Mouse (Mus musculus): ENCODE measurements around the gene Uhrf1.
"Not testable (repeated sequence)": the region's sequence is repeated elsewhere in the genome, so short reads cannot be mapped to it uniquely, and the experiment has no call there.

The Uhrf1 gene

DNA sequence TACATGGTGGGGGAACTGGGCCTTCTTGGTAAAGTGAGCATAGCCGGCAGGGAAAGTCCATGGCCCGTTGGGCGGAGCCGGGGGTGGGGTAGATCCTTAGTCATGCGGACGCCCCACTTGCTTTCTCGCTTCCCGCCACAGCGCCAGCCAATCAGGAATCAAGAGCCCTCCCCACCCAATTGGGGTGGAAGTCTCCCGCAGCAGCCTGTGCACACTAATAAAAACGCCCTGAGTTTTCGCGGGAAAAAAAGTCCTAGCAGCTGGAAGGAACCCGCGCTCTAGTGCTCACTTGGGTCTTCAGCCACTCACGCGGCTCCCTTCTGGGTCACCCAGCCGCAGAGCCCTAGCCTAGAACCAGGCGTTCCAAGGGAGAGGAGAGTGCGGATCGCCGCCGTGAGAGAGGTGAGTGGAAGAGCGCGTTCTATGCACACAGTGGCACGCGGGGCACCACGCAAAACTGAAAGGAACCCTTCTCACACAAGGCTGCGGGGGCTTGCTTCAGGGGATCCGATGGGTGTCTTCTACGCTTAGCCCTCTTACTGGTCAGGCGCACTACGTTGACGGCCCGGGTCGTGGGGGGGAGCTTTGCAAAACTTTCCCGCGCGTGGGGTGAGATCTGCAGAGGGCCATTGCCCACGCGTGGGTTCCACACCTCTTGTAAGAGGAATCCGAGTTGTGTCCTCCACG is at the start of gene Uhrf1:
TSS of gene Uhrf1 (plus strand) at position 162 of the 687 bp plus-strand sequence.
- DNase-seq (ENCODE audit: low read depth, low spot score) = no peak

DNA sequence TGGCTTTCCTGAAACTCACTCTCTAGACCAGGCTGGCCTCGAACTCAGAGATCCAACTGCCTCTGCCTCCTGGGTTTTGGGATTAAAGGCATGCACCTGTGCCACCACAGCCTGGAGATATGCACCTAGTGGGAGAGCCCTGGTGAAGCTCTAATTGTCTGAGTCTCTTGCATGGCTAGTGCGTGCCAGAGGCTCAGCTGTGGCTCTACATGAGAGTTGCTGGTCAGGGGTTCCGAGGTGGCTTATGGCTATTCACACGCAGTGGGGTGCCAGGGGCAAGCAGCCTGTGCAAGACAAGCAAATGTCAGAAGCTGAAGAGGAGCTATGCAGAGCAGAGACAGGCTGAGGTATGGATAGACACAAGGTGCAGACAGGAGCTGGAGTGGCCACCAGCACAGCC is 48.4 kb upstream of the Uhrf1 start:
- no peak for DNase-seq (ENCODE audit: low read depth, low spot score)

DNA sequence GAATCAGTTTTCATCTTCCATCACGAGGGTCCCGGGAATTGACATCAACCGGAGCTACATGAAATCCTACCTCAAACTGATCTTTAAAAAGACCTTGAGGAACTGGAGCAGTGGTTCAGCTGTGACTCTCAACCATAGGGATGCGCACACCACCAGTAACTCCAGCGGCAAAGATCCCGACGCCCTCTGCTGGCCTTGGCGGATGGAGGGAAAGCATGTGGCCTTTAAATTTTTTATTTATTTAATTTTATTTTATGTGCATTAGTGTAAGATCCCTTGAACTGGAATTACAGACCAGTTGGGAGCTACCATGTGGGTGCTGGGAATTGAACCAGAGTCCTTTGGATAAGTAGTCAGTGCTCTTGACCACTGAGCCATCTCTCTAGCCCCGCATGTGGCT is 47.7 kb upstream of the Uhrf1 start:
- DNase-seq (ENCODE audit: low read depth, low spot score) = no peak

DNA sequence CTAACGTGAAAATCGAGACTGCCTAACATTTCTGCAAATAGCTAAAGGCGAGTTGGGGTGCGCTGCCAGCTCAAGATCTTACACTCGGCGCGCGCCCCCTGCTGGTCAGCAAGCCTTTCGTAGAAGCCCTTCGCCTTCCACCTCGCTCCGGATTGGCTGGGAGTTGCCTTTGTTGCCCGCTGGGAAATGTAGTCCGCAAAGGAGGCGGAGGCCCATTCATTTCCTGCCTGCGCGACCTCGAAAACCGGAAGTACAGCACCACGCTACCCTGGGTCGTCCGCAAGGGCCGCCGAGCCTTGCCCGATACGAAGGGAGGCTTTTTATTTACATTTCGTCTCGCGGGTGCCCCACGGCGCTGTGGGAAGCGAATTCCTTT is 47.3 kb upstream of the Uhrf1 start:
- DNase-seq (ENCODE audit: low read depth, low spot score) = peak; percentile 99

DNA sequence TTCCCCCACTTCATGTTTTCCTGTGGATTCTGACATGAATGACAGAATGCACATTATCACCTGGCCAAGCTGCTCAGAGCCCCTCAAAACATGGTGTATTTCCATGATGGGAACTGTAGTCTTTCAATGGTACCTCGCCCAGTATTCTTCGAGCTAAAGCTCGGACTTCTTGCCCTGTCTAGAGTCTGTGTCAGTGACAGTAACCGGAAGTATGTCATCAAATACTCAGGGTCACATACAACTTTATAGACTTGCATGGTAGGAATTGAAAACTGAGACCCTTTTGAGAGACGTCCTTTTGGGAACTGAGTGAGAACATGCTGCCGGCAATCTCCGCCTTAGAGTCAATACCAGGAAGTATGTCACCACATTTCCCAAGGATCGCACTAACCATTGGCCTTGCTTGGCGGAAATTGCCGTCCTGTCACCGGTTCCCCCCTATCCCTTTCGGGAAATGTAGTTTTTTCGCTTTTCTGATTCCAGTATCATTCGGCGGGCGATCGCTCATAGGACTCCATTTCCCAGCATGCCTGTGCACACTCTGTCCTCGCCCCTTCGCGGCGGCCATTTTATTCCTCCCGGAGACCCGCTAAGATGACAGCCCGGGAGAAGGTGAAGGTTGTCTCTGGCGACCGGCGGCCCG is 46.8 kb upstream of the Uhrf1 start, which contains the start of gene Fem1a:
TSS of gene Fem1a (plus strand) at position 572 of the 643 bp plus-strand sequence.
- DNase-seq (ENCODE audit: low read depth, low spot score) = peak; percentile 99

DNA sequence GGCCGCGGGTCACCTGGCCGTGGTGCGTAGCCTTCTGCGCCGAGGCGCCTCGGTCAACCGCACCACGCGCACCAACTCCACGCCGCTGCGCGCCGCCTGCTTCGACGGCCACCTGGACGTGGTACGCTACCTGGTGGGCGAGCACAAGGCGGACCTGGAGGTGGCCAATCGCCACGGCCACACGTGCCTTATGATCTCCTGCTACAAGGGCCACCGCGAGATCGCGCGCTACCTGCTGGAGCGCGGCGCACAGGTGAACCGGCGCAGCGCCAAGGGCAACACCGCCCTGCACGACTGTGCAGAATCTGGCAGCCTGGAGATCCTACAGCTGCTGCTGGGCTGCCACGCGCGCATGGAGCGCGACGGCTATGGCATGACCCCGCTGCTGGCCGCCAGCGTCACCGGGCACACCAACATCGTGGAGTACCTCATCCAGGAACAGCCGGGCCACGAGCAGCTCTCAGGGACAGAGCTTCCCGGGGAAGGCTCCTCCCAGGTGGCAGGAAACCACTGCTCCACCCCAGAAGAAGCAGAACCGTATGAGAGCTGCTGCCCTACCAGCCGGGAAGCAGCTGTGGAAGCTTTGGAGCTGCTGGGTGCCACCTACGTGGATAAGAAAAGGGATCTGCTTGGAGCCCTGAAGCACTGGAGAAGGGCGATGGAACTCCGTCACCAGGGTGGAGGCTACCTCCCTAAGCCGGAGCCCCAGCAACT is 45.8 kb upstream of the Uhrf1 start:
- DNase-seq (ENCODE audit: low read depth, low spot score) = no peak

DNA sequence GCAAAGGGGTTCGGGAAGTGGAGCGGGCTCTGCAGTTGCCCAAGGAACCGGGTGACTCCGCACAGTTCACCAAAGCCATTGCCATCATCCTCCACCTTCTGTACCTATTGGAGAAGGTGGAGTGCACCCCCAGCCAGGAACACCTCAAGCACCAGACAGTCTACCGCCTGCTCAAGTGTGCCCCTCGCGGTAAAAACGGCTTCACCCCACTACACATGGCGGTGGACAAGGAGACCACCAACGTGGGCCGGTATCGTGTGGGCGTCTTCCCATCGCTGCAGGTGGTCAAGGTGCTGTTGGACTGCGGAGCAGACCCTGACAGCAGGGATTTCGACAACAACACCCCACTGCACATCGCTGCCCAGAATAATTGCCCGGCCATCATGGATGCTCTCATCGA is 44.9 kb upstream of the Uhrf1 start:
- not testable (repeated sequence) for DNase-seq (ENCODE audit: low read depth, low spot score)

DNA sequence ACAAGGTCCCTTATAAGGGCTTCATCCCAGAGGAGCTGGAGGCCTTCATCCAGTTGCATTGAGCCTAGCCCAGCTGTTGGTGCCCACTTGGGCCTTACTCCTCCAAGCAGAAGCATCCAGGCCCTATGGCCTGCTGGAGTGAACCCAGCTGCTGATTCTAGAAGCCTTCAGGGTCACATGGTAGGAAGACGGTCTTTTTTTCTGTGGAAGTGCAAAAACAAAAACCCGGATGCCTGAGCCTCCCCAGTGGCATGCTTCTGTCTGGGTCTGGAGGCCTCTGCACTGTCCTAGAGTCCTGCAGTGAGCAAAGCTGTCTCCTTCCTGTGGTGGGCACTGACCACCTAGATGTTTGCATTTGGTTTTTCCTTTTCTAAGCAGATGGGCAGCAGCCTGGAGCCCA is 44.3 kb upstream of the Uhrf1 start:
- DNase-seq (ENCODE audit: low read depth, low spot score) = not testable (repeated sequence)

DNA sequence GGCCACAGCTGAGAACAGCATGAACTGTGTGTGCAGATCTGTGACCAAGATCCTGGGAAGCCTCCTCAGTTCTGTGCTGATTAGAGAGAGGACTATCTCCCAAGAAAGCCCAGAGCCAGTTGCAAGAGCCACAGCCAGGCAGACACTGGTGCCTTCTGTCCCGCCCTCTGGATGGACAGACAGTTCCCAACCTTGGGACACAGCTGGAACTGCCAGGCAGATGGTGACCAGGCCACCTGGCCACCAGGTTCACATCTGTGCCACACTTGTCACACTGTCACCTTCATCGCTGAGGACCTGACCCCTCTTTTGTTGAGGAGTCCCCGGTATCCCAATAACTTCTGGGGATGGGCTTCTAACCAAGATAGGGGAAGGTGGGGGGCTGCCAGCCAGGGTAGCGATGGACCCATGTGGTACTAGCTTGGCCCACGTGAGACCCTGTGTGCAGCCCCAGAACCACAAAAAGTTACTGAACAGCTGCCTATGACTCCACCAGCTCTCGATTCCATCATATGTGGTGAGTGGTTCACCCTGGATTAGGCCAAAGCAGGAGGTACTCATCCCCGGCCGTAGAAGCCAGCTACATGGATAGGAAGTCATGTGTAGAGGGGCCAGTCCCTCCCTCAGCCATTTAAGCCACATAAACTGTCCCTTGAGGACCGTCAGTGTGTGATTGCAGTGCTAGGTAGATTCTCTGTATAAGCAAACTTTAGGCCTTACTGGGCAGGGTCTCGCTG is 43.7 kb upstream of the Uhrf1 start:
- DNase-seq (ENCODE audit: low read depth, low spot score) = no peak

DNA sequence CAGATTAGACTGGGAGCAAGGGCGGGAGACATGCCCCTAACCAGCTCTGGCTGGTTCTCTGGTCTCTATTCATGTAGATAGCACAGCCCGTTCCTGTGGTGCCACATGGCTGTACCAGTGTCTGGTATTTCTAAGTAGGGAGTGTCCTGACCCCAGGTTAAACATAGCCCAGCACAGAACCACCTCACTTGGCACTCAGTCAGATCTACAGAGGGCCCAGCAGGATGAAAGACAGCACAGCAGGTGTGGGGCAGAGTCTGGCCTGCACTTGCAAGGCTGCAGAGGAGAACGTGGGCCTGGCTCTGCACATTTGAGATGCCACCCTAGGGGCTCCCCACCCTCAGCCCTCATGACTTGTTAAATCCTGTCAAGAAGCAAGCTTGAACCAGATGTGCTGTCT is 42.0 kb upstream of the Uhrf1 start:
- DNase-seq (ENCODE audit: low read depth, low spot score) = no peak

DNA sequence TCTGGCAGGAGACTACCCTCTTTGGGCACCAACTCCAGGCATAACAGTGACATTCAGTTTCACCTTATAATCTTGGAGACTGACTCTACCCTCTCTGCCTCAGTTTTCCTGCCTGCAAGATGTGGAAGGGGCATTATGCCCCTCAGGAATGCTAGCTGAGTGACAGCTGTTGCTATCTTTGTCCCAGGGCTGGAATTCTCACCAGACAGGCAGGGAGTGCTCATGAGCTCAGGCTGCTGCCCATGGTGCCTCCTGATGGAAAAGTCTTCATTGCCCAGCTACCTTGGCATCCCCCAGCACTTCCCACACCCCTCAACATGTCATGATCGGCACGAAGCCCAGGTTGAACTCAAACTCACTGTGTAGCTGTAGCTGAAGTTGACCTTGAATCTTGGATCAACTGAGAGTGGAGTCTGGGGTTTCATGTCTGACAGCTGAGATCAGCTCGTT is 40.5 kb upstream of the Uhrf1 start:
- DNase-seq (ENCODE audit: low read depth, low spot score) = no peak

DNA sequence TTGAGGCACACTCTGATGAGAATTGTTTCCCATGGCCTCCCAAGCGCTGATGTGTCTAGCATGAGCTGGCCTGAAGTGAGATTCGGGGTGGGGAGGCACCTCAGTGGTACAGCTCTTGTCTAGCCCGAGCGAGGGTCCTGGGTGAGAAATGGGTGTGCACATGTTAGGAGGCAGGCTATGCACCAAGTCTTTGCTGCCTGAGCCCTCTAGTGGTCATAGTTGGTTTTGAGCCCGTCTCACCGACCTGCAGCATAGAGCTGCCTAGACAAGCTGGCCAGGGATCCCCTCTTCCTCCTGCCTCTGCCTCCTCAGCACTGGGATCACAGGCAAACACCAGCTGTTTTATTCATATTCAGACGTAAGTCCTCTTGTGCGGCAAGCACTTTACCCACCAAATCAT is 39.1 kb upstream of the Uhrf1 start:
- DNase-seq (ENCODE audit: low read depth, low spot score) = no peak

DNA sequence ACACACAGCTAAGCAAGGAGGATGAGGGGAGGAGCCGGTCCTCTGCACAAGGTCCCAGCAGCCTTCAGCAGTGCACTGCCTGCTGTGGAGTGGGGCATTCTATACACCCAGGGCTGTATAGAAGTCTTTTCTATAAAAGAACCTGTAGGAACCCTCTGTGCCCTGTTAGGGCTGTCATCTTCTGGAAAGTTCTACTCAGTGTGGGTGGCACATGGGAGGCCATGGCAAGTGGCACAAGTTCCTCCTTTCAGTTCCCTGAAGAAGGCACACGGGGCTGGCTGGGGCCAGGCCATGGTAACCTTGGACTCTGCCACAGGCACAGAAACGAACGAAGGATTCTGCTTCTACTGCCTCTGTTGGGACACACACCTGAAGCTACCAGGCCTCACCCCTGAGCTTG is 38.1 kb upstream of the Uhrf1 start:
- no peak for DNase-seq (ENCODE audit: low read depth, low spot score)

DNA sequence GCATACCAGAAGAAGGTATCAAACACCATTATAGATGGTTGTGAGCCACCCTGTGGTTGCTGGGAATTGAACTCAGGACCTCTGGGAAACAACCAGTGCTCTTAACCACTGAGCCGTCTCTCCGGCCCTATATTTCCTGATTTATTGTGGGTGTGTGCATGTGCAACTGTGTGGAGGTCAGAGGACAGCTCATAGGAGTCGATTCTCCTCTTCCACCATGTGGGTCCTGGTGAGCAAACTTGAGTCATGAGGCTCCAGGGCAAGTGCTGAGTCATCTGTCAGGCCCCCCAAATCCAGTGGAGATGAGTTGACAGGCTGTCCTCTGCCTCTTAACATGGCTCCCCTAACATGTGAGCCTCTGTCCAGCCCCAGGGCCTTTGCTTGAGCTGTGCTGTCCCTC is 37.3 kb upstream of the Uhrf1 start:
- DNase-seq (ENCODE audit: low read depth, low spot score) = no peak

DNA sequence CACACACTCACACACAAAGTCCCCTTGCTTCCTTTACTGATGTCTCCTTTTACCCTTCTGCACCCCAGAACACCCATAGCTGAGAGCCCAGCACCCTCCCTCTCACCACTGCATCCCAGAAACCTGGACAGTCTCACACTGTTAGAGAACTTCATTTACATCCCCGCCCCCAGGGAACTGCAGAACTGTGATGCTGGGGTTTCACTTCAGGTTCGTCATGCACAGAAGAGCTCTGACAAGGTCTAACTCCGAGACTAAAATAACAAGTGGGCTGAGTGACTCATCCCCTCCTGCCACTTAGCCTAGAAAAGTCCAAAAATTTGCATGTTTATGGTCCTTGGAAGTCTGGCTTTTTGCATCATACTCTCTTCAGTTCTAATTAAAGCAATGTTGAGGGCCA is 36.9 kb upstream of the Uhrf1 start:
- peak; percentile 91 for DNase-seq (ENCODE audit: low read depth, low spot score)

DNA sequence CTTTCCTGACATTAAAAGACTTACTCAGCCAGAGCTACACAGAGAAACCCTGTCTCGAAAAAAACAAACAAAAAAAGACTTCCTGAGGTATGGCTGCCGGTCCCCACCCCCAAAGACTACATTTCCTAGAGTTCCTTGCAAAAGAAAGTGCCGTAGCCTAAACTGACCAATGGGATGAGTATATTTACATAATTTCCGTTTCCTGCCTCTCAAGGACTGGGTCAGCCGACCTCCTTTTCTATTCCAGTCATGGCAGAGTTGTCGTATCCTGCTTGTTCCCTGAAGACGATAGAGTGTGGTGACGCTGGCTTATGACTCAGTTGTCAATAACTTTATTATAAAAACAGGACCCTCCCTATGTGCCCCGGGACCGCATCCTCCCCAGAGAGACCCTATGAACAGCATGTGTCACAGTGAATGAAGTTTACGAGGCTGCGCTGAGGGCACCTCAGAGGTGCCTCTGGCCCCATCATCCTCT is 33.9 kb upstream of the Uhrf1 start:
- peak; percentile 92 for DNase-seq (ENCODE audit: low read depth, low spot score)

DNA sequence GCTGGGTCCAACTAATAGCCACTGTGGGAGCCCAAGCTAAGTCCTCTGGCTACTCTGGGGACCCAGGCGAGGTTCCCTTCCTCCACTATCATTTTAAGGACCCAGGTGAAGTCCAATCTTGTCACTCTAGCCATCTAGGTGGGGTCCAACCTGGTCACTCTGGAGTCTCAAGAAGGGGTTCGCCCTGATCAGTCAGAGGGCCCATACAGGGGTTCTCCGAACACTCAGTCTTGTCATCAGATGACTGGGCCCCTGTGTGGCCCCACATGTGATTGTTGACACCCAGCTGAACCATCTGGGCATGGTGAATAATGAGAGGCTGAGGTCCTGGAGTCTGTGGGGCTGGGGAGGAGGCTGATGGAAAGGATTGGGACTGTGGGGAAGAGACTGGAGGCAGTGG is 33.4 kb upstream of the Uhrf1 start:
- no peak for DNase-seq (ENCODE audit: low read depth, low spot score)

DNA sequence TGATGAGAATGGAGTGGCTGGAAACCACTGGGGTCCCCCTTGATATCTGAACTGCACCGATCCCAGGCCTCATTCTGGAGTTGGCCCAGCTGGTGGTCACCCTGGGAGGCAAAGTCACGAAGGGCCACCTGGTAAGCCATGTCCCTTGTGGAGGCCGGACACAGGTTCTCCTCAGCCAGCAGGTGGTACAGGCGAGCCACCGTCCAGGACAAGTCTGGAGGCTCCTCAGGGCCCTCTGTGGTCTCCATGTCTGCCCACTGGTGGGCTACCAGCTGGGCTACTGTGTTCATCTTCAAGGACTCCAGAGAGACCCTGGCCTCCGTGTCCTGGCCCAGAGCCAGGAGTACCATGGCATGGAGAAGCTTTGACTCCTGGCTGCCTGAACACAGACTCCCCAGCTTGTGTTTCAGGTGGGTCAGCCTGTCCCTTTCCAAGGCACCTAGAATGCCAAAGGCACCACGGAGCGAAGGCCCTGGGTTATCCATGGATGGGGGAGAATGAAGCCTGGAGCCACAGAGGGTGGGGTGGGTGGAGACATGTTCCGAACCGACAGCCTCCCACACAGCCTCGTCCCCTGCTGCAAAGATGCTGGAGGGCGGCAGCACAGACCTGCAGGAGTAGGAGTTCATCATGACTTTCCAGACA is 31.4 kb upstream of the Uhrf1 start:
- DNase-seq (ENCODE audit: low read depth, low spot score) = no peak

DNA sequence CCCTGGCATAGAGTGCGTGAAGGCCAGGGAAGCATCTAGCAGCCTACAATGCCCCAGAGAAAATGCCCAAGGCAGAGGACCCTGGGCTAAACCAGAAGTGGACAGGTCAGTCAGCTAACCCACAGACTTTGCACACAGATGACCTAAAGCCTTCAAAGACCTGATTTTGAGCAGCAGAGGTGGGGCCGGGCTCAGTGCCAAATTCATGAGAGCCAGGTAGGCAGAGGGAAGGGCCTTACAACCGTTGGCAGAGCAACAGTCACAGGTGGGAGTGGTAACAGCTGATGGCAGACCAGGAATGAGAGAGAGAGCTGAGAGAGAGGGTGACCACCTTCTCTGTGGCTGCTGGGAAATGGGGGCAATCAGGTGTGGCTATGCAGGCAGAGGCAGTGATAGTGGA is 30.5 kb upstream of the Uhrf1 start:
- DNase-seq (ENCODE audit: low read depth, low spot score) = no peak

DNA sequence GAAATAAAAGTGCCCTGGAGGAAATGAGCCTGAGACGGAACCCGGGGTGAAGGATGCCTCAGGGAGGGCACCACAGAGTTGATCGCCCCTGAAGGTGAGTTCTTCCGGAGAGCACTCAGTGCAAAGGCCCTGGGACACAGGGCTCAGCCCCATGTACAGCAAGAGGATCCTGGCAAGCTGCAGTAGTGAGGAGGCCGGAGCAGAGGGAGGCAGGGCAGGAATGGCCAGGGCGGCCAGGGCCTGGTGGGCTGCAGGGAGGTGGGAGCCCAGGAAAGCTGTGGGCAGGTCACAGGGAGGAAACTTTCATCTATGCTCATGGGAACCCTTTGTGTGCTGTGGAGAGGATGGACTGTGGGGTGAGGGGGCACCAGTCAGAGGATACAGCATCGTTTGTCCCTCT is 29.6 kb upstream of the Uhrf1 start:
- DNase-seq (ENCODE audit: low read depth, low spot score) = no peak

DNA sequence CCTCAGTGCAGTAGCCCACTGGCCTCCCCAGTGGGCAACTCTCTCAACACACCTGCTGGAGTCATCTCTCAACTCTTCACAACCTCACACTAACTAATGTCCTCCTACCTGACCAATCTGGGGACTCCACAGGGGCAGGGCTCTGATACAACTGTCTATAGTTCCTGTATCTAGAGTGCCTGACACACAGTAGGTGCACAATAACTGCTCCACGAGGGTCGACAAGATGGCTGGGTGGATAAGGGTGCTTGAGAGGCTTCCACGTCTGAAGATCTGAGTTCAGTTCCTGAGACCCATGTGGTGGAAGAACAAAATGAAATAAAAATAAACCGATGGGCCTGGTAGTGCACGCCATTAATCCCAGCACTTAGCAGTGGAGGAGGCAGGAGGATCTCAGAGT is 29.1 kb upstream of the Uhrf1 start:
- no peak for DNase-seq (ENCODE audit: low read depth, low spot score)

Measured in telencephalon, adult 2 months (tissue).